Comparison of ENCODE assay signal across 8 mouse cellular contexts in genomic region chr5:137277360-137278342, GRCm38 (mm10). TPM values are rescaled to one million over a fixed set of nuclear protein-coding genes. Genes with fewer than 3 reads are reported as not detected.
DNase-seq lines count a peak whose midpoint lies in the region; ATAC-seq and TF ChIP-seq lines count a peak whose summit lies in the region.

No protein-coding gene starts in this region.

- H3K4me3 ChIP-seq in lung, postnatal 0 days (ENCODE audit: low read depth, low read length) = no peak overlapping the region

- no peak overlapping the region for H3K4me2 ChIP-seq in lung, postnatal 0 days (replicated peaks; ENCODE audit: low read depth, low read length)

- H3K4me1 ChIP-seq in lung, postnatal 0 days (ENCODE audit: insufficient read depth, low read depth, low read length) = no peaks in the 10 kb centered on the region

- peak; percentile 59 to 72; a peak in 2 of 4 replicates for ATAC-seq in hematopoietic stem cell, adult 5-6 weeks (replicated peaks in 1 of 2; ENCODE audit: insufficient read depth in 1 of 2, low FRiP score in 2 of 2, low TSS enrichment in 1 of 2, low read depth in 1 of 2, poor library complexity in 2 of 2, severe bottlenecking in 2 of 2)
- peak; percentile 44; the same call in 1 of the 2 replicates for ATAC-seq in lung, postnatal 0 days

- 37% methylated on average over 18 of the region's 18 CpGs for WGBS in lung, postnatal 0 days

- H3K27ac ChIP-seq in lung, postnatal 0 days (ENCODE audit: low read length) = no peak overlapping the region

- peak; percentile 35 for DNase-seq in layer of hippocampus, adult 11-12 months (ENCODE audit: low spot score)
- no peak for DNase-seq in layer of hippocampus, adult 9-11 months
- peak; percentile 44 for DNase-seq in ZHBTc4 (ENCODE audit: low read depth, low spot score)
- peak; percentile 50 for DNase-seq in lung, postnatal 0 days (ENCODE audit: low spot score)
- peak; percentile 70 for DNase-seq in thymus, postnatal 4 days
- DNase-seq in left cerebral cortex, postnatal 10 days (ENCODE audit: extremely low spot score in 1 of 2, low spot score in 2 of 2) = no peak
- DNase-seq in urinary bladder, postnatal 4 days (ENCODE audit: low spot score in 2 of 2) = no peak

- intact Hi-C loops in left cerebral cortex, postnatal 10 days (cut with DNase I) = no loop called here

- H3K9me3 ChIP-seq in lung, postnatal 0 days (ENCODE audit: low read length) = no peaks in the 10 kb centered on the region

- no peak for TF ChIP-seq EP300 in lung, postnatal 0 days (IDR thresholded peaks at IDR 0.05)

- H3K27me3 ChIP-seq in lung, postnatal 0 days (replicated peaks; ENCODE audit: insufficient read depth, low read length) = no peaks in the 10 kb centered on the region

- TF ChIP-seq CTCF in lung, postnatal 0 days (IDR thresholded peaks at IDR 0.05) = peak; percentile 70

- no peaks in the 10 kb centered on the region for H3K36me3 ChIP-seq in lung, postnatal 0 days (ENCODE audit: insufficient read depth, low read length)

- no peak overlapping the region for H3K9ac ChIP-seq in lung, postnatal 0 days (replicated peaks; ENCODE audit: low read depth)

RNA-seq across cellular contexts. Expression of gene Ache, which starts 9.7 kb away (rescaled TPM):
- 1.3 and 1.9 TPM in 2 replicates for total RNA-seq in hematopoietic stem cell, adult 5-6 weeks (2017)
- 0.92 and 1.2 TPM in 2 replicates for polyA plus RNA-seq in lung, postnatal 0 days (2015; fragmentation: Nextera tagmentation; extraction: Ambion mirVana)
- total RNA-seq in left cerebral cortex, postnatal 10 days (2021) = 100 to 1,000 TPM in 1 of 2 experiments, 10 to 100 TPM in 1; 99.1 to 105 TPM

RNA-seq across cellular contexts. Expression of gene Ufsp1, which starts 16.8 kb away (rescaled TPM):
- total RNA-seq in hematopoietic stem cell, adult 5-6 weeks (2017) = 0.94 and 3.6 TPM in 2 replicates
- 4.7 and 7.2 TPM in 2 replicates for polyA plus RNA-seq in lung, postnatal 0 days (2015; fragmentation: Nextera tagmentation; extraction: Ambion mirVana)
- total RNA-seq in left cerebral cortex, postnatal 10 days (2021) = 10 to 100 TPM; 20.4 to 20.8 TPM

RNA-seq across cellular contexts. Expression of gene Srrt, which starts 29.8 kb away (rescaled TPM):
- total RNA-seq in hematopoietic stem cell, adult 5-6 weeks (2017) = 313 and 317 TPM in 2 replicates
- polyA plus RNA-seq in lung, postnatal 0 days (2015; fragmentation: Nextera tagmentation; extraction: Ambion mirVana) = 30.9 and 32.7 TPM in 2 replicates
- total RNA-seq in left cerebral cortex, postnatal 10 days (2021) = 100 to 1,000 TPM; 164 to 170 TPM

RNA-seq across cellular contexts. Expression of gene Trip6, which starts 36.6 kb away (rescaled TPM):
- total RNA-seq in hematopoietic stem cell, adult 5-6 weeks (2017) = 17.0 and 21.4 TPM in 2 replicates
- polyA plus RNA-seq in lung, postnatal 0 days (2015; fragmentation: Nextera tagmentation; extraction: Ambion mirVana) = 45.8 and 50.1 TPM in 2 replicates
- 1 to 10 TPM; 4.1 to 4.9 TPM for total RNA-seq in left cerebral cortex, postnatal 10 days (2021)

RNA-seq across cellular contexts. Expression of gene Slc12a9, which starts 55.7 kb away (rescaled TPM):
- 4.2 and 8.9 TPM in 2 replicates for total RNA-seq in hematopoietic stem cell, adult 5-6 weeks (2017)
- polyA plus RNA-seq in lung, postnatal 0 days (2015; fragmentation: Nextera tagmentation; extraction: Ambion mirVana) = 8.2 TPM in 2 replicates
- 10 to 100 TPM; 28.6 to 28.9 TPM for total RNA-seq in left cerebral cortex, postnatal 10 days (2021)

Comparison
In these comparisons a context has a peak if more than half of its experiments do, and no peak if none do; other contexts are left out.
1. DNase-seq: peak in layer of hippocampus, adult 11-12 months (single experiment), ZHBTc4 (single experiment), lung, postnatal 0 days (single experiment) and thymus, postnatal 4 days (single experiment); none in layer of hippocampus, adult 9-11 months (single experiment), left cerebral cortex, postnatal 10 days (0 of 2) and urinary bladder, postnatal 4 days (0 of 2).
2. RNA of gene Ache, which starts 9.7 kb away (total RNA-seq): 99.1 to 105 TPM in left cerebral cortex, postnatal 10 days; 1.3 to 1.9 TPM in hematopoietic stem cell, adult 5-6 weeks; every median in the first group is over 10 times any median in the second.